Mouse (Mus musculus) ES-Bruce4 (cell line): ENCODE data around the gene Nlrp1b.

ENCODE experiments used
- CTCF ChIP-seq: IDR thresholded peaks from one replicate; pipeline ENCODE4 v1.8.1; 2011; ENCODE audit warnings: low read depth, low read length
- EP300 ChIP-seq: IDR thresholded peaks from 2 replicates; pipeline ENCODE4 v1.6.1; 2011; ENCODE audit warnings: low read depth, low read length; ENCODE audit not compliant: insufficient read depth
- POLR2A ChIP-seq: IDR thresholded peaks from one replicate; pipeline ENCODE4 v1.8.1; 2011; ENCODE audit warnings: low read length; ENCODE audit not compliant: insufficient read depth

DNA sequence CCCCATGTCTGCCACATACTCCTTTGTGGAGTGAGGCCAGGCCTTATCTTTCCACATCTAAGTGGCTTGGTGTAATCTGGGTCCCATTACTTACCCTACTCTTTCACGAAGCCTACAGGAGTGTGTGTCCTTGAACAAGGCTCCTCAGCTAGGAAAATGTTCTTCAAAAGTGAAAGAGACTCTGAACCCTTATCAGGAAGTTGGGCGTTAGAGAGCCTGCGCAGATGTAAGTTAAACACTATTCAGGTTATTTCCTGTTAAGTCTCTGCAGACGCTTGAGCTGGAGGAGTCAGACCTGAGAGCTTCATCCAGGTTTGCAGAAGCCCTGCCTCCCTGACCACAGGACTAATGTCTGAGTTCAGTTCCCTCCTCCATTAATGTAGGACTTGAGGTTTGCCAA lies 27.8 kb downstream of the Nlrp1b start:
- TF ChIP-seq POLR2A (no peak), CTCF (no peak), EP300 (no peak)
